Mouse (Mus musculus) layer of hippocampus, postnatal 14 days (tissue): ENCODE measurements around the gene Vmn1r47. TPM values are rescaled to one million over a fixed set of nuclear protein-coding genes. Genes with fewer than 3 reads are reported as not detected.
"Not testable (repeated sequence)": the region's sequence is repeated elsewhere in the genome, so short reads cannot be mapped to it uniquely, and the experiment has no call there.

Source experiments
- DNase-seq, 2 experiments: peaks; one replicate each; pipeline ENCODE4 v3.0.0; 2021 to 2022; ENCODE audit warnings: low spot score in 2 of 2, mixed read lengths in 1 of 2
- long read RNA-seq, 2 experiments: library from polyadenylated mRNA; stranded (forward); transcript quantifications; one replicate each; pipeline ENCODE4 v2.0.0; 2021
- total RNA-seq, 2 experiments: library from RNA; stranded (reverse); gene quantifications; 2 replicates each; pipeline ENCODE4 v1.2.3; 2021

Gene Vmn1r47
- not detected for total RNA-seq
- long read RNA-seq, experiment 1: 0 reads
- long read RNA-seq, experiment 2: 0 reads

DNA sequence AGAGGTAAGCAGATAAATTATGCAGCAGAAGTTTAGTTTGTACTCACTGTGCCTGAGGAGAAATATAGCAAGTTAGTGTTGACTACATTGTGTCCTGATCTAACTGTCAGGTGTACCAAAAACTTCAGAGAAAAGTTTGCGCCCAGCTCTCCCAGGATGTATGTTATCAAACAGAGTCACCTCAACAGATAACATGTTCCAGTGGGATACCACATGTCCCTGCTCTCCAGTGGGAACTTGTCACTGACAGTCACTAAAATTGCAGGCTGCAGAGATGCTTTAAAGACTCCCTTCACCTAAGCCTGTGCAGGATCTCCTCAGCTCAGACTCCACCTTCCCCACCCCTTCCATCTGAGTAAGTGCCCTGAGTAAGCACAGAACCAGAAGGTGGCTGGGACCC lies at the start of gene Vmn1r47:
Gene Vmn1r47 (plus strand): TSS at position 301 of the 400 bp plus-strand sequence.
- not testable (repeated sequence) for DNase-seq

DNA sequence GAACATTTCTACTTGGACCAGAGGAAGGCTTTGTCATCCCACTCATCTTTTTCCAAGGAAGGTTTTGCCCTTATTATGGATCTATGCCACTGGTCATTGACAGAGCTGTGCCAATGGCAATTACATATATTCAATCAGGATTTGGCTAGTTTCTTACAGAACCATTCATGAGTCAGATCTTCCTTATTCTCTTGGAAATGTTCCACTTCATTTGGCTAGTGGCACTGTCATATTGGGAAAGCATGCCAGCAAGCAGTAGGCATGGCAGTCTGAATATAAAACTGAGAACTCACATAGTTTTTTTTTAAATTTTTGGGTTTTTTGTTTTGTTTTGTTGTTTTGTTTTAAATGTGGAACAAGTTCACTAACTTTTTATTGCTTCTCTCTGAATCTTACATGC lies 49.6 kb upstream of the Vmn1r47 start:
- no peak for DNase-seq

- no peak for DNase-seq
Measured at GRCm38 (mm10) chr6:89969013-89969412, 46.9 kb upstream of the Vmn1r47 start, which contains the start of gene Vmn1r46. TSS of gene Vmn1r46 (plus strand) at chr6:89969313.

DNA sequence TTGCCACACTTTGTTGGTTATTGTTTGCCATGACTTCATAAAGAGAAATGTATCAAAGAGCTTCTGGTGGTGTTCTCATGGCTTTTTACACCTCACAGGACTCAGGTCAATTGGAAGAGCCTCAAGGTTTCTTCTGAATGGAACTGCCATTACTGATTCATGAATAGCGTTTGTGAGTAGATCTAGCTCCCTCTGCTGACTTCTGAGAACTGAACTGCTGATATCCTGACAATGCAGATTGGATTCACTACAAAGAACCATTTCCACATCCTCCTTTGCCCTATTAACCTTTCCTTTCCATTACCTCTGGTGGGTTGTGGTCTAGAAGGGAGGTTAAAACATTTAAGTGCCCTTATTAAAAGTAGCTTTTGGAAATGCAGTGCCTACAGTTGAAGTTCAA lies 30.0 kb upstream of the Vmn1r47 start:
- DNase-seq: no peak

DNA sequence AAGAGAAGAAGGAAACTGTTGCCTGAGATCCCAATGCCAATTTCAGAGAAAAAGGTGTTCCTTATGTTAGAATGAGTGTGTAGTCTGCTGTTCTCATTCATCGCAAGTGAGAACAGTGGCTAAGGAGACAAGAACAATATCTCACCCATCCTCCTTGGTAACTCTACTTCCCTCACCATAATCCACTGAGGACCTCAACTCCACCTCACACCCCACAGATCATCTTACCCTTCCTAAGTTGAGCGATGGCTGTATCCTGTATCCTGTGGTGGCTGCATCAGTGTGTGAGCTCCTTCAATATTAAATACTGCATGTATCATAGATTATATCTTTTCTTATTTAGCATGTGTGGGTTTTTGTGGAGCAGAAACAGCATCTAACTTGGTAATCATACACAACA lies 20.8 kb downstream of the Vmn1r47 start, which contains the start of gene Vmn1r48:
Gene Vmn1r48 (minus strand): TSS at position 101 of the 400 bp plus-strand sequence.
- DNase-seq: not testable (repeated sequence)

Other genes with a start within 250 kb of the Vmn1r47 start
- gene Vmn1r42, start 139.7 kb upstream of the Vmn1r47 start, total RNA-seq: not detected
- gene Vmn1r43, start 139.7 kb upstream of the Vmn1r47 start, total RNA-seq: not detected
- not detected for gene Vmn1r44, start 132.5 kb upstream of the Vmn1r47 start, total RNA-seq
- not detected for gene Vmn1r45, start 75.5 kb upstream of the Vmn1r47 start, total RNA-seq
- gene Vmn1r46, start 46.8 kb upstream of the Vmn1r47 start, total RNA-seq: not detected
- gene Vmn1r48, start 20.7 kb downstream of the Vmn1r47 start, total RNA-seq: not detected
- gene Vmn1r49, start 62.4 kb downstream of the Vmn1r47 start, total RNA-seq: not detected
- not detected for gene Vmn1r50, start 85.3 kb downstream of the Vmn1r47 start, total RNA-seq
- not detected for gene Vmn1r51, start 106.4 kb downstream of the Vmn1r47 start, total RNA-seq
- not detected for gene Vmn1r52, start 158.7 kb downstream of the Vmn1r47 start, total RNA-seq
- gene V1ra8, start 186.6 kb downstream of the Vmn1r47 start, total RNA-seq: not detected
- gene Vmn1r53, start 208.3 kb downstream of the Vmn1r47 start, total RNA-seq: not detected
- not detected for gene Vmn1r54, start 230.2 kb downstream of the Vmn1r47 start, total RNA-seq